Mouse (Mus musculus) heart, embryonic 14.5 days (tissue): ENCODE measurements around the gene Myrip. TPM values are rescaled to one million over a fixed set of nuclear protein-coding genes. Genes with fewer than 3 reads are reported as not detected.

Experiments used
- ATAC-seq: fragments of 200-750 bp; cut with Nextera tagmentation; 2 replicates; pipeline ENCODE4 v1.8.0; 2017; ENCODE audit warnings: low read depth, moderate TSS enrichment; ENCODE audit not compliant: insufficient number of reproducible peaks, insufficient read depth, low FRiP score
- H3K27ac ChIP-seq, 2 experiments: fragments of 200-500 bp in 1 of 2; fragments of 300-500 bp in 1 of 2; sonication (generic) in 1 of 2; replicated peaks in 1 of 2; 2 replicates each; pipeline ENCODE4 v1.5.1; 2012 to 2014; ENCODE audit warnings: low read depth in 2 of 2, low read length in 2 of 2, control low read depth in 1 of 2, mild to moderate bottlenecking in 1 of 2, mixed read lengths in 1 of 2; ENCODE audit not compliant: control insufficient read depth in 1 of 2, insufficient read depth in 1 of 2
- H3K27me3 ChIP-seq: fragments of 300-500 bp; sonication (generic); 2 replicates; pipeline ENCODE4 v1.6.1; 2014; ENCODE audit warnings: mild to moderate bottlenecking, low read length, control low read depth; ENCODE audit not compliant: control insufficient read depth, insufficient read depth
- H3K36me3 ChIP-seq: fragments of 300-500 bp; sonication (generic); 2 replicates; pipeline ENCODE4 v1.6.1; 2014; ENCODE audit warnings: mild to moderate bottlenecking, control low read depth, low read length, mixed read lengths; ENCODE audit not compliant: control insufficient read depth, insufficient read depth
- H3K4me1 ChIP-seq, 2 experiments: fragments of 200-500 bp in 1 of 2; fragments of 300-500 bp in 1 of 2; sonication (generic) in 1 of 2; 2 replicates each; pipeline ENCODE4 v1.6.1; 2012 to 2014; ENCODE audit warnings: low read length in 2 of 2, control low read depth in 1 of 2, mixed read lengths in 1 of 2; ENCODE audit not compliant: control insufficient read depth in 2 of 2, insufficient read depth in 2 of 2
- H3K4me2 ChIP-seq: fragments of 300-500 bp; sonication (generic); 2 replicates; pipeline ENCODE4 v1.6.1; 2014; ENCODE audit warnings: mild to moderate bottlenecking, low read length
- H3K4me3 ChIP-seq, 2 experiments: fragments of 200-500 bp in 1 of 2; fragments of 300-500 bp in 1 of 2; sonication (generic) in 1 of 2; 2 replicates each; pipeline ENCODE4 v1.5.1; 2012 to 2014; ENCODE audit warnings: low read length in 2 of 2, mild to moderate bottlenecking in 2 of 2, control low read depth in 1 of 2, low read depth in 1 of 2, moderate library complexity in 1 of 2; ENCODE audit not compliant: control insufficient read depth in 1 of 2, insufficient read depth in 1 of 2
- H3K9ac ChIP-seq: fragments of 300-500 bp; sonication (generic); 2 replicates; pipeline ENCODE4 v1.6.1; 2014; ENCODE audit warnings: mild to moderate bottlenecking, low read length
- H3K9me3 ChIP-seq: fragments of 300-500 bp; sonication (generic); 2 replicates; pipeline ENCODE4 v1.6.1; 2016; ENCODE audit warnings: low read length, control low read depth; ENCODE audit not compliant: control insufficient read depth
- WGBS: fragments of 180-500 bp; shearing (Covaris S2); extraction: QIAGEN DNeasy Blood & Tissue Kit; methylation state at CpG from one replicate; pipeline ENCODE4 v1.1.7; 2014; 5-methylcytosine and 5-hydroxymethylcytosine counted together
- polyA plus RNA-seq: library from polyadenylated mRNA; unstranded; fragments of >200 nt; fragmentation: Nextera tagmentation; extraction: Ambion mirVana; gene quantifications from 2 replicates; pipeline ENCODE4 v1.2.1, GENCODE M21; 2014

The Myrip gene
- polyA plus RNA-seq, 1 experiment from 2014 or later = 0.46 TPM

- Histone ChIP-seq H3K4me1 (no peaks in the 10 kb centered on the region; a peak in 1 of 4 replicates), H3K4me2 (no peak overlapping the region), H3K9ac (no peak overlapping the region), H3K36me3 (no peaks in the 10 kb centered on the region), H3K9me3 (no peaks in the 10 kb centered on the region), H3K27me3 (no peaks in the 10 kb centered on the region), H3K4me3 (no peak overlapping the region), H3K27ac (no peak overlapping the region)
- ATAC-seq = no peak
- 49% methylated on average over 4 of the region's 4 CpGs for WGBS
Observed at GRCm38 (mm10) chr9:120338172-120338571, 36.9 kb downstream of the Myrip start.

GRCm38 (mm10) chr9:120339975-120340695 lies 38.8 kb downstream of the Myrip start:
- H3K27me3 ChIP-seq = no peaks in the 10 kb centered on the region
- no peaks in the 10 kb centered on the region for H3K9me3 ChIP-seq
- no peak overlapping the region for H3K27ac ChIP-seq
- H3K4me3 ChIP-seq = no peak overlapping the region
- ATAC-seq = no peak
- no peaks in the 10 kb centered on the region for H3K36me3 ChIP-seq
- no peak overlapping the region for H3K4me2 ChIP-seq
- H3K4me1 ChIP-seq = no peaks in the 10 kb centered on the region; a peak in 1 of 4 replicates
- 65% methylated on average over 10 of the region's 10 CpGs for WGBS
- no peak overlapping the region for H3K9ac ChIP-seq

GRCm38 (mm10) chr9:120343123-120343790 lies 41.9 kb downstream of the Myrip start:
- Histone ChIP-seq H3K9me3 (no peaks in the 10 kb centered on the region), H3K4me2 (no peak overlapping the region), H3K4me3 (no peak overlapping the region), H3K36me3 (no peaks in the 10 kb centered on the region), H3K9ac (no peak overlapping the region), H3K27ac (no peak overlapping the region), H3K4me1 (no peaks in the 10 kb centered on the region; a peak in 1 of 4 replicates), H3K27me3 (no peaks in the 10 kb centered on the region)
- ATAC-seq = no peak
- 60% methylated on average over 4 of the region's 4 CpGs for WGBS

- H3K4me3 ChIP-seq = no peak overlapping the region
- no peak overlapping the region for H3K4me2 ChIP-seq
- no peaks in the 10 kb centered on the region for H3K9me3 ChIP-seq
- H3K4me1 ChIP-seq = peaks cover 0 to 4% of the 10 kb centered on the region in 2 experiments; a peak in 1 of 4 replicates
- no peak overlapping the region for H3K27ac ChIP-seq
- H3K9ac ChIP-seq = no peak overlapping the region
- no peaks in the 10 kb centered on the region for H3K27me3 ChIP-seq
- no peaks in the 10 kb centered on the region for H3K36me3 ChIP-seq
- 30% methylated on average over 5 of the region's 5 CpGs for WGBS
- 0 out of 2 replicates have a peak, but pooled peaks have one; percentile 27 for ATAC-seq
Observed at GRCm38 (mm10) chr9:120345651-120346151, 44.4 kb downstream of the Myrip start.

- no peak overlapping the region for H3K4me2 ChIP-seq
- no peaks in the 10 kb centered on the region for H3K27me3 ChIP-seq
- H3K36me3 ChIP-seq = no peaks in the 10 kb centered on the region
- no peak overlapping the region for H3K4me3 ChIP-seq
- peak overlapping the region; percentile 8 to 47; a peak in 2 of 4 replicates for H3K27ac ChIP-seq
- H3K9ac ChIP-seq = no peak overlapping the region
- 0 out of 2 replicates have a peak, but pooled peaks cover 5% of the 10 kb centered on the region for H3K9me3 ChIP-seq
- peaks cover 0 to 4% of the 10 kb centered on the region in 2 experiments; a peak in 1 of 4 replicates for H3K4me1 ChIP-seq
- 57% methylated on average over 4 of the region's 4 CpGs for WGBS
- no peak for ATAC-seq
Observed at GRCm38 (mm10) chr9:120349145-120349544, 47.8 kb downstream of the Myrip start.

- Histone ChIP-seq H3K4me2 (no peak overlapping the region), H3K27me3 (no peaks in the 10 kb centered on the region), H3K4me1 (peaks cover 0 to 4% of the 10 kb centered on the region in 2 experiments; a peak in 1 of 4 replicates), H3K27ac (peak overlapping the region; percentile 35 to 47; a peak in 2 of 4 replicates), H3K9me3 (0 out of 2 replicates have a peak, but pooled peaks cover 5% of the 10 kb centered on the region), H3K4me3 (no peak overlapping the region), H3K36me3 (no peaks in the 10 kb centered on the region), H3K9ac (no peak overlapping the region)
- 51% methylated on average over 6 of the region's 6 CpGs for WGBS
- ATAC-seq = peak; percentile 42; the same call in 1 of the 2 replicates
Observed at GRCm38 (mm10) chr9:120350346-120350745, 49.0 kb downstream of the Myrip start.

GRCm38 (mm10) chr9:120351061-120351460 lies 49.7 kb downstream of the Myrip start:
- H3K27me3 ChIP-seq = no peaks in the 10 kb centered on the region
- WGBS = 78% methylated on average over 7 of the region's 7 CpGs
- no peak for ATAC-seq

More at GRCm38 (mm10) chr9:120351061-120351460, 49.7 kb downstream of the Myrip start:
- Histone ChIP-seq H3K36me3 (no peaks in the 10 kb centered on the region), H3K4me2 (no peak overlapping the region), H3K9me3 (0 out of 2 replicates have a peak, but pooled peaks cover 5% of the 10 kb centered on the region), H3K4me3 (no peak overlapping the region), H3K9ac (no peak overlapping the region), H3K4me1 (peaks cover 0 to 4% of the 10 kb centered on the region in 2 experiments; a peak in 1 of 4 replicates), H3K27ac (peak overlapping the region in 1 of 2 experiments; percentile 47; a peak in 1 of 4 replicates)
